Mouse (Mus musculus): ENCODE data around the gene Ptprg. TPM values are rescaled to one million over a fixed set of nuclear protein-coding genes. Genes with fewer than 3 reads are reported as not detected.
"Not testable (repeated sequence)": the region's sequence is repeated elsewhere in the genome, so short reads cannot be mapped to it uniquely, and the experiment has no call there.

The Ptprg gene
- polyA plus RNA-seq, 1 experiment from 2014 or later: 33.7 TPM

DNA sequence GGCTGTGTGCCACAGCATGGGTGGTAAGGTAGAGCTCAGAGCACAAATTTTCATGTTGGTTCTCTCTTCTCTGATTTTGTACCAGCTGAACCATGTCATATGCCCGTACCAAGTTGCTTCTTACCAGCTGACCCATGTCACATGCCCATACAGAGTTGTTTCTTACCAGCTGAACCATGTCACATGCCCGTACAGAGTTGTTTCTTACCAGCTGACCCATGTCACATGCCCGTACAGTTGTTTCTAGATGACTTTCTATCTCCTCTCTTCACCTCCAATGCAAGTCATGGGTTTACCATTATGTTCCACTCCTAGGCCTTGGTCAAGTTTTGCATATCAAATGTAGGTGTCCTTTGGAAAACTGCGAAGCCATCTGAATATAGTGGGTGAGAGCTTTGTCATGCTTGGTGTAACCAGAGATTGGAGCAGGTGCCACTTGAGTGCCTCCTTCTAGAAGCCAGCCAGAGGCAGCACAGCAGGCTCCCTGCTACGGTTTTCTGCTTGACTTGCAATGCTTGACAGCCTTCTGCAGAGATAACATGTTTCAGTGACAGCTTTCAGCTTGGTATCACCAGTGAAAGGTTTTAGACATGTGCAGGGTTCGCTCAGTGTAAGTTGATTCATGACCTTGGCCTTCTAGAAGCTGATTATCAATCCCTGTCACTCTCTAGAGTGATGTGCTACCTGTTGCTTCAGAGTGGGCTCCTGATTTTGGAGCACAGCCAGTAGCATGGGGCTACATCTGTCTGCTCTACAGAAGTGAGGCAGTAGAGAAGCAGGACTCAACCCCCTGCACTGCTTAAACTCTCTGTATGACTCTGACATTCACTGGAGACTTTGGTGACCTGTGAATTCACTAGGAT is 401.9 kb downstream of the Ptprg start:
- H3K27ac ChIP-seq (ENCODE audit: low read depth, low read length): no peak overlapping the region
- no peaks in the 10 kb centered on the region for H3K9me3 ChIP-seq (ENCODE audit: control insufficient read depth, low read length)
- no peak for ATAC-seq (ENCODE audit: low FRiP score)
- H3K4me1 ChIP-seq (ENCODE audit: control insufficient read depth, insufficient read depth, low read length): no peaks in the 10 kb centered on the region
- H3K4me2 ChIP-seq: no peak overlapping the region
- no peaks in the 10 kb centered on the region for H3K36me3 ChIP-seq (ENCODE audit: control insufficient read depth, insufficient read depth, low read length)
- WGBS: 80% methylated on average over 6 of the region's 6 CpGs
- H3K27me3 ChIP-seq (ENCODE audit: control insufficient read depth, insufficient read depth, low read length): no peaks in the 10 kb centered on the region
- no peak overlapping the region for H3K4me3 ChIP-seq (ENCODE audit: low read depth, low read length)
- peak; percentile 45 for DNase-seq (ENCODE audit: low spot score, missing footprints)
- no peak overlapping the region for H3K9ac ChIP-seq (ENCODE audit: low read length)

DNA sequence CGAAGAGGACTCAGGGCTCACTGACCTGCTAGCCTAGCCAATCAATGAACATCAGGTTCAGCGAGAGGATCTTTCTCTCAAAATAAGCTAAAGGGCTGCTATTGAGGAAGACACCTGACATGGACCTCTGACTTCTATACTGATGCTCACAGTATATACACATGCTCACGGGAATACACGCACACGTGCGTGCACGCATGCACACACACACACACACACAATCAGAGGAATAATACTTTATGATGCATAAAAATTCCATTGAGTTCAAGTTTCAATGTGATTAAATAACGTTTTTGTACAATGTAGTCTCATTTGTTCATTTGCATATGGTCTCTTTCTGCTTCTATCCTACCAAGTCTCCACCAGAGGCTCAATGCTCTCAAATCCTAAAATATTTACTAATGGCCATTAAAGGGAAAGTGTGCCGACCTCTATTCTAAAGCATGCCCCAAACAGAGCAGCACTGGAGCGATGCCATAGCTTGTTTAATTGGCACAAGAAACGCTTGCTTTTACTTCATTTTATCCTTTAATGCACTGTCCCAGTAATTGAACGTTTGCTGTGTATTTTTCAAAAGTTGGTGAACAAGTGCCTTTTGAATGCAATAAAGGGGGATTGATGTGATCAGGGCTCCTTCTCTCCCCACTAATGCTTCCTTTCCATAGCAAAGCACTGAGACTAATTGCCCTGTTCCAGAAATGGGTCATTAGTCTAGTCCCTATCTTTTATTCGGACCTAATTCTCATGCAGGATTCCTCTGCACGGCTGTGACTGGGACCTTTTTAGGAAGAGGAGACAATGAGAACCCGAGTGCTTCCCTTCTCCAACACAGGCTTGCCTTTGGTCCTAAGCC is 407.2 kb downstream of the Ptprg start:
- no peaks in the 10 kb centered on the region for H3K9me3 ChIP-seq (ENCODE audit: control insufficient read depth, low read length)
- peak; percentile 54 for DNase-seq (ENCODE audit: low spot score, missing footprints)
- peak; percentile 52; the same call in 1 of the 2 replicates for ATAC-seq (ENCODE audit: low FRiP score)
- no peaks in the 10 kb centered on the region for H3K36me3 ChIP-seq (ENCODE audit: control insufficient read depth, insufficient read depth, low read length)
- no peak overlapping the region for H3K4me2 ChIP-seq
- no peak overlapping the region for H3K4me3 ChIP-seq (ENCODE audit: low read depth, low read length)
- no peak overlapping the region for H3K27ac ChIP-seq (ENCODE audit: low read depth, low read length)
- 0 out of 2 replicates have a peak, but pooled peaks cover 2% of the 10 kb centered on the region for H3K4me1 ChIP-seq (ENCODE audit: control insufficient read depth, insufficient read depth, low read length)
- H3K27me3 ChIP-seq (ENCODE audit: control insufficient read depth, insufficient read depth, low read length): no peaks in the 10 kb centered on the region
- H3K9ac ChIP-seq (ENCODE audit: low read length): no peak overlapping the region
- 72% methylated on average over 15 of the region's 15 CpGs for whole genome bisulfite sequencing

DNA sequence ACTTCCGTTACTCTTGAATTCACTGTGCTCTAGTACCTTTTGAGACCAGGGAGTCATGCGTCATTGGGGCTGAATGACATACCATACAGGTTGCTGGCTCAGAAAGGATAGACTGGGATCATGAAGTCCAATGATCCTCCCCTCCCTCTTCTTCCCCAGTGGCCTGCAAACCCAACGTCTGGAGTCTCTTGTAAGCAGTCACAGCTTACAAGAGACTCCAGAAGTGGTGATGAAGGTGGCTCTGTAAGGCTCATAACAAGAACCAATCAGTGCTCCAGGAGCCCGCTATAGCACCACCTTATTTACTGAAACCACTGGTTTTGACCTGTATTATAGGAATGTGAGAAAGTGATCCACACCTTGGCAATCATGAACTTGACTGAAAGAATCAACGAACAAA is 408.8 kb downstream of the Ptprg start:
- peak; percentile 54 for DNase-seq (ENCODE audit: low spot score, missing footprints)
- Histone ChIP-seq H3K27ac (ENCODE audit: low read depth, low read length) (no peak overlapping the region), H3K4me3 (ENCODE audit: low read depth, low read length) (no peak overlapping the region), H3K4me2 (no peak overlapping the region), H3K4me1 (ENCODE audit: control insufficient read depth, insufficient read depth, low read length) (peaks cover 5% of the 10 kb centered on the region; the same call in 1 of the 2 replicates), H3K9ac (ENCODE audit: low read length) (no peak overlapping the region), H3K27me3 (ENCODE audit: control insufficient read depth, insufficient read depth, low read length) (no peaks in the 10 kb centered on the region), H3K9me3 (ENCODE audit: control insufficient read depth, low read length) (no peaks in the 10 kb centered on the region), H3K36me3 (ENCODE audit: control insufficient read depth, insufficient read depth, low read length) (no peaks in the 10 kb centered on the region)
- no peak for ATAC-seq (ENCODE audit: low FRiP score)
- WGBS: 86% methylated on average over 5 of the region's 5 CpGs

DNA sequence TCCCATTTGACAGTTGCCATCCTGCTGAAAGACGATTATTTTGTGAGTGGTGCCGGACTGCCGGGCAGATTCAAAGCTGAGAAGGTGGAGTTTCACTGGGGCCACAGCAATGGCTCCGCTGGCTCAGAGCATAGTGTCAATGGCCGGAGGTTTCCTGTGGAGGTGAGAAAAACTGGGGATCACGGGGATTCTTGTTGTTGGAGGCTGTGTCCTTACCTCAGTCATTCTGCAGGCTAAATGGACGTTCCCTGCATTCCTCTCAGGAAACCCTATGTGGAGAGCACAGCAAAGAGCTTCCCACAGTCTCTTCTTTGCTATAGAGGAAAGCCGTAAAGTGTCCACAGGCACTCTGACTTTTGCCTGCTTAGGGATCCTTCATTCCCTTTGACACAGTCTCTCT is 409.2 kb downstream of the Ptprg start:
- H3K9me3 ChIP-seq (ENCODE audit: control insufficient read depth, low read length): no peaks in the 10 kb centered on the region
- peaks cover 5% of the 10 kb centered on the region; the same call in 1 of the 2 replicates for H3K4me1 ChIP-seq (ENCODE audit: control insufficient read depth, insufficient read depth, low read length)
- no peak for DNase-seq (ENCODE audit: low spot score, missing footprints)
- H3K36me3 ChIP-seq (ENCODE audit: control insufficient read depth, insufficient read depth, low read length): no peaks in the 10 kb centered on the region
- H3K4me2 ChIP-seq: no peak overlapping the region
- no peak overlapping the region for H3K4me3 ChIP-seq (ENCODE audit: low read depth, low read length)
- no peak for ATAC-seq (ENCODE audit: low FRiP score)
- no peak overlapping the region for H3K27ac ChIP-seq (ENCODE audit: low read depth, low read length)
- 86% methylated on average over 8 of the region's 8 CpGs for WGBS
- no peak overlapping the region for H3K9ac ChIP-seq (ENCODE audit: low read length)
- H3K27me3 ChIP-seq (ENCODE audit: control insufficient read depth, insufficient read depth, low read length): no peaks in the 10 kb centered on the region

DNA sequence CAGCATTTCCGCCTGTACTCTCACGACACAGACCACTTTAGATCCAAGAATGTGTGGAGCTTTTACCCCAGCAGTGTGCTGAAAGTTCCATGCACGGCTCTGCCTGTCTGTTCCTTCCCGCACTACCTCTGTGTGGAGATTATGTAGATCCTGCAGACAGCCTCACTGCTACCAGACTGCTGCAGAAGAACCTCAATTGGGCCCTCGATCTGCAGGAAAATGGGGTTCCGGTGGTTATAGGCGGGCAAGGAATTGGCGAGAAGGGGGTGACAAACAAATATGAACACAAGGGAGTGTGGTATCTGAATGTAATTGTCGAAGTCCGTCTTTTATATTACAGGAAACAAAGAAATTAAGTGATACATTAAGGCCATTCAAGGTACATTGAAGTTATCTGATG is 410.5 kb downstream of the Ptprg start:
- H3K4me3 ChIP-seq (ENCODE audit: low read depth, low read length): no peak overlapping the region
- no peak for ATAC-seq (ENCODE audit: low FRiP score)
- H3K36me3 ChIP-seq (ENCODE audit: control insufficient read depth, insufficient read depth, low read length): no peaks in the 10 kb centered on the region
- H3K27ac ChIP-seq (ENCODE audit: low read depth, low read length): no peak overlapping the region
- H3K4me2 ChIP-seq: no peak overlapping the region
- H3K9ac ChIP-seq (ENCODE audit: low read length): no peak overlapping the region
- H3K27me3 ChIP-seq (ENCODE audit: control insufficient read depth, insufficient read depth, low read length): no peaks in the 10 kb centered on the region
- no peaks in the 10 kb centered on the region for H3K9me3 ChIP-seq (ENCODE audit: control insufficient read depth, low read length)
- 94% methylated on average over 10 of the region's 10 CpGs for WGBS
- peaks cover 5% of the 10 kb centered on the region; the same call in 1 of the 2 replicates for H3K4me1 ChIP-seq (ENCODE audit: control insufficient read depth, insufficient read depth, low read length)
- peak; percentile 47 for DNase-seq (ENCODE audit: low spot score, missing footprints)

DNA sequence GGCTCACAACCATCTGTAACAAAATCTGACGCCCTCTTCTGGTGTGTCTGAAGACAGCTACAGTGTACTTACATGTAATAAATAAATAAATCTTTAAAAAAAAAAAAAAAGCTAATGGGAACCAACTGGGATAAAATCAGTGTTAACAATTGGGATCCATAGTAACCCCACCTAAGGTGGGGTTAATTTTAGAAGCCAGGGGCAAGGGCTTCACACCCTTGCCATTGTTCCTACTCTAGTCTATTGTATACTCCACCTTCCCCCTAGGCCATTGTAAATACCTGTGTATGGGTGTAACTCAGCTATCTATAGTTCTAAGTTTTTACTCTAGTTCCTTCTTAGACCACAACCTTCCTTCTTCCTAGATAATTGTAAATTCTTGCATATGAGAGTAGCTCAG is 411.0 kb downstream of the Ptprg start:
- not testable (repeated sequence) for H3K4me3 ChIP-seq (ENCODE audit: low read depth, low read length); H3K4me1 ChIP-seq (ENCODE audit: control insufficient read depth, insufficient read depth, low read length); H3K4me2 ChIP-seq; H3K27ac ChIP-seq (ENCODE audit: low read depth, low read length); ATAC-seq (ENCODE audit: low FRiP score); H3K9me3 ChIP-seq (ENCODE audit: control insufficient read depth, low read length); H3K27me3 ChIP-seq (ENCODE audit: control insufficient read depth, insufficient read depth, low read length); H3K36me3 ChIP-seq (ENCODE audit: control insufficient read depth, insufficient read depth, low read length); H3K9ac ChIP-seq (ENCODE audit: low read length); DNase-seq (ENCODE audit: low spot score, missing footprints)
- 100% methylated on average over 1 of the region's 1 CpGs for WGBS

DNA sequence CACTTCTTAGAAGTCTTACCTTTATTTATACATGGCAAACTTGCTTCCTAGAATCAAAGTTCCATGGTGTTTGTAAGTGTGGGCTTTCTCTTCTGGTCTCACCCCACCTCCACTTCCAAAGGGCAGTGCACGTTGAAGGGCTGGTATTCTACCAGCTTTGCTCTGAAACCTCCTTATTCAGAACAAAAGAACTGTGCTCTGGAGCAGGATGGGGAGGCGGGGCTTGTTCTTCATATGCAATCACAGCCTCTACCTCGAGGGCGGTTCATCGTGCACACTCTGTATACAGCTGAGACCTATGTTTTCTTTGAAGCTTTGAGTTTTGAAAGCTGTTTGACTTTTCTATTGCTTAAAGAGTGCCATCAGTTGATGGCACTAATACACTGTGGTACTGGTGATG is 412.5 kb downstream of the Ptprg start:
- no peak overlapping the region for H3K9ac ChIP-seq (ENCODE audit: low read length)
- ATAC-seq (ENCODE audit: low FRiP score): no peak
- DNase-seq (ENCODE audit: low spot score, missing footprints): peak; percentile 75
- H3K4me2 ChIP-seq: no peak overlapping the region
- H3K4me3 ChIP-seq (ENCODE audit: low read depth, low read length): no peak overlapping the region
- no peaks in the 10 kb centered on the region for H3K36me3 ChIP-seq (ENCODE audit: control insufficient read depth, insufficient read depth, low read length)
- H3K27ac ChIP-seq (ENCODE audit: low read depth, low read length): no peak overlapping the region
- peaks cover 3% of the 10 kb centered on the region; the same call in 1 of the 2 replicates for H3K4me1 ChIP-seq (ENCODE audit: control insufficient read depth, insufficient read depth, low read length)
- H3K9me3 ChIP-seq (ENCODE audit: control insufficient read depth, low read length): no peaks in the 10 kb centered on the region
- no peaks in the 10 kb centered on the region for H3K27me3 ChIP-seq (ENCODE audit: control insufficient read depth, insufficient read depth, low read length)
- WGBS: 50% methylated on average over 5 of the region's 5 CpGs

DNA sequence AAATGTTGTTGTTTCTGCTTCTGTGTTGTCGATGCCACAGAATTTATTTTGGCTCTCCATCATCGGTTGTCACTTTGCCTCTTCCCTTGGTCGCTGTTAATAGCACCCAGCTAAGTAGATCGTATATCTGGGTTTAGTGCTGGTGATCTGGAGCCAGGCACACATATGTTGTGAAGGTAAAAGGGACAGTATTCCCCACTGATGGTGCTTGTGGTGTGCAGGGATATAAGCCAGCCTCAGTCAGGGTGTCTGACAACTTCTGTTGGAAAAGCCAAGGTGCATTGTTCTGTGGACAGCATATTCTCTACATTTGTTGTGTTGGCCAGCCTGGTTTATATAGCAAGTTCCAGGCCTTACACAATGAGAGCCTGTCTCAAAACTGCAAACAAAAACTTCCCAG is 428.4 kb downstream of the Ptprg start:
- H3K4me1 ChIP-seq (ENCODE audit: control insufficient read depth, insufficient read depth, low read length): no peaks in the 10 kb centered on the region; the same call in 1 of the 2 replicates
- H3K36me3 ChIP-seq (ENCODE audit: control insufficient read depth, insufficient read depth, low read length): no peaks in the 10 kb centered on the region
- no peak overlapping the region for H3K9ac ChIP-seq (ENCODE audit: low read length)
- DNase-seq (ENCODE audit: low spot score, missing footprints): no peak
- no peaks in the 10 kb centered on the region for H3K27me3 ChIP-seq (ENCODE audit: control insufficient read depth, insufficient read depth, low read length)
- H3K4me2 ChIP-seq: no peak overlapping the region
- no peak overlapping the region for H3K27ac ChIP-seq (ENCODE audit: low read depth, low read length)
- H3K4me3 ChIP-seq (ENCODE audit: low read depth, low read length): no peak overlapping the region
- WGBS: 91% methylated on average over 4 of the region's 4 CpGs
- no peak for ATAC-seq (ENCODE audit: low FRiP score)
- H3K9me3 ChIP-seq (ENCODE audit: control insufficient read depth, low read length): no peaks in the 10 kb centered on the region

DNA sequence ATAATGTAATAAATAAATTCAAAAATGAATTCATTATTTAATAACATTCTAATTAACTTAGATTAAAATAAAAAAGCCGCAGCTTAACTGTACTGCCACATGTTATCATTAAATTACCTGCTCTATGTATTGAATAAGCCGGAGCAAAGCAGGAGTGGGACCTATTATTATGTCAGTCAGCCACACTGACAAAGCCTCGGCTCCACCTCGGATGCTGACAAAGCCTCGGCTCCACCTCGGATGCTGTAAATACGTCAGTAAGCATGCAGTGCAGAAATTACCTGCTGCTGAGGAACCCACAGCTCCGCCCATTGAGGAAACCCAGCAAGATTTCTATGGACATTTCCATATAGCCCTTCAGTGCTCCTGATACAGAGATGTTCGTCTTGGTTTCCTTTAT is 429.7 kb downstream of the Ptprg start:
- Histone ChIP-seq H3K27ac (ENCODE audit: low read depth, low read length) (no peak overlapping the region), H3K9ac (ENCODE audit: low read length) (no peak overlapping the region), H3K4me3 (ENCODE audit: low read depth, low read length) (no peak overlapping the region), H3K4me1 (ENCODE audit: control insufficient read depth, insufficient read depth, low read length) (no peaks in the 10 kb centered on the region; the same call in 1 of the 2 replicates), H3K36me3 (ENCODE audit: control insufficient read depth, insufficient read depth, low read length) (no peaks in the 10 kb centered on the region), H3K9me3 (ENCODE audit: control insufficient read depth, low read length) (no peaks in the 10 kb centered on the region), H3K27me3 (ENCODE audit: control insufficient read depth, insufficient read depth, low read length) (no peaks in the 10 kb centered on the region), H3K4me2 (no peak overlapping the region)
- no peak for ATAC-seq (ENCODE audit: low FRiP score)
- no peak for DNase-seq (ENCODE audit: low spot score, missing footprints)
- 83% methylated on average over 9 of the region's 9 CpGs for WGBS

Data from midbrain, embryonic 11.5 days (tissue).